Mouse (Mus musculus) Patski (cell line): ENCODE data around the gene Ube4b. TPM values are rescaled to one million over a fixed set of nuclear protein-coding genes. Genes with fewer than 3 reads are reported as not detected.
A peak's percentile ranks its signal among the peaks of the same experiment; 100 is the strongest.
"Not testable (repeated sequence)": the region's sequence is repeated elsewhere in the genome, so short reads cannot be mapped to it uniquely, and the experiment has no call there.

Experiments
- ATAC-seq: fragments of 100-300 bp; one replicate; pipeline ENCODE4 v1.8.0; 2021
- CTCF ChIA-PET: fragments of 350-600 bp; sonication (Branson Sonifier 250); formaldehyde crosslinking; loops from one replicate; lab custom pipeline; 2022; ENCODE audit warnings: inconsistent platforms; lab: Charles Lee
- POLR2A ChIA-PET: fragments of 350-600 bp; sonication (Branson Sonifier 250); formaldehyde crosslinking; loops from one replicate; lab custom pipeline; 2022; ENCODE audit warnings: antibody characterized with exemption, inconsistent platforms; lab: Charles Lee
- DNase-seq: peaks from one replicate; pipeline ENCODE4 v3.0.0-alpha.2; 2011; ENCODE audit warnings: low read depth, low spot score
- H3K27me3 ChIP-seq: fragments of 371-371 bp; one replicate; pipeline ENCODE4 v1.5.1; 2021
- CTCF ChIP-seq: fragments of 100-300 bp; IDR thresholded peaks from one replicate; pipeline ENCODE4 v1.5.1; 2021
- in situ Hi-C: fragments of 300-500 bp; cut with MboI; formaldehyde crosslinking; loops from 3 replicates; pipeline ENCODE4 v1.11.1; 2018; ENCODE audit warnings: low pct_unique_long_range_greater_than_20kb, mixed read lengths
- polyA plus RNA-seq: library from polyadenylated mRNA; unstranded; gene quantifications from one replicate; pipeline ENCODE4 v1.2.3, GENCODE M21; 2021

The Ube4b gene
- polyA plus RNA-seq, 1 experiment from 2014 or later, result 63.9 TPM

- no peak for ATAC-seq
- DNase-seq, result no peak
- CTCF ChIA-PET, result interaction anchor here (0.8 kb wide), 1 partner anchor 88 kb away, joined by 3 read pairs; no protein-coding TSS in a partner anchor
- in situ Hi-C loops, result loop anchor here (5.0 kb wide), 1 partner anchor 92 kb away; no protein-coding TSS in a partner anchor
- POLR2A ChIA-PET, result no interaction called here
- H3K27me3 ChIP-seq, result no peaks in the 10 kb centered on the region
- no peak for TF ChIP-seq CTCF
These were observed 28.3 kb upstream of the Ube4b start, which contains the start of gene Rbp7 for GRCm38 (mm10) chr4:149454879-149455278. Rbp7 (minus strand) TSS chr4:149454978.

- DNase-seq, result no peak
- in situ Hi-C loops, result loop anchor here (5.0 kb wide), 1 partner anchor 93 kb away; no protein-coding TSS in a partner anchor
These were observed 27.7 kb upstream of the Ube4b start for GRCm38 (mm10) chr4:149454263-149454662.

DNA sequence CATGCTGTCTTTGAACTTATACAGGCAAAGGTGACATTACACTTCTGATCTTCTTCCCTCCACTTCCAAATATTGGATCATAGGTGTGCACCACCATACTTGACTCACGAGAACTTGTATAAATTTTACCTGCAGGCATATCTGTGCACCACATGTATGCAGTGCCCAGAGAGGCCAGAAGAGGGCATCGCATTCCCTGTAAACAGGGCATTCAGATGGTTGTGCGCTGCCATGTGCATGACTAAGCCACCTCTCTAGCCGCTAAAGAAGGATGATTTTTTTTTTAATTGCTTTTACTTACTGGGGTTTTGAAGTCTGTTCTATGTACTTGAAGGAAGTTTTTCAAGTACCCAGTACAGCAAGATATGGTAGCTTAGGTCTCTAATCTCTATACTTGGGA, 27.1 kb upstream of the Ube4b start:
- no peaks in the 10 kb centered on the region for H3K27me3 ChIP-seq
- in situ Hi-C loops, result loop anchor here (5.0 kb wide), 1 partner anchor 94 kb away; no protein-coding TSS in a partner anchor
- POLR2A ChIA-PET, result no interaction called here
- CTCF ChIA-PET, result no interaction called here
- no peak for ATAC-seq
- TF ChIP-seq CTCF, result peak; percentile 64
- no peak for DNase-seq

More at GRCm38 (mm10) chr4:149454263-149454662, 27.7 kb upstream of the Ube4b start:
- no peak for TF ChIP-seq CTCF
- no peak for ATAC-seq
- ChIA-PET POLR2A (no interaction called here), CTCF (interaction anchor here (0.8 kb wide), 1 partner anchor 88 kb away, joined by 3 read pairs; no protein-coding TSS in a partner anchor)
- no peaks in the 10 kb centered on the region for H3K27me3 ChIP-seq

GRCm38 (mm10) chr4:149450636-149451035, 24.1 kb upstream of the Ube4b start:
- TF ChIP-seq CTCF, result no peak
- no peaks in the 10 kb centered on the region for H3K27me3 ChIP-seq
- no peak for DNase-seq
- POLR2A ChIA-PET, result no interaction called here
- no peak for ATAC-seq
- CTCF ChIA-PET, result no interaction called here
- in situ Hi-C loops, result loop anchor here (5.0 kb wide), 1 partner anchor 97 kb away; no protein-coding TSS in a partner anchor

DNA sequence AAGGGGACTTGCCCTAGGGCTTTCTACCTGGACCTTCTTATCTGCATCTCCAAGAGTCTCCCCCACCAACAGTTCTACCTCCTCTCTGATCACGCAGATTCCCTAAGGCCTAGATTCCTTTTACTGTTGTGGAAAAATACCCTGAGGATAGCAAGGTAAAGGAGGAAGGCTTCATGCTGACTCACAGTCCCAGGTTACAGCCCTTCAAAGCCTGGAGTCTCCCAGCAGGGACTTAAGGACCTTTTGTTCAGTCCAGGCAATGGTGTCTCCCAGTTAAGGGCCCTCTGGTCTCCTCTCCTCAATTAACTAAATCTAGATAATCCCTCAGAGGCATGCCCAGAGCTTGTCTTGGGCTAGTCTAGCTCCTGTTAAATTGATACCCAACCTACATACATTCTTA, 19.8 kb upstream of the Ube4b start:
- H3K27me3 ChIP-seq, result no peaks in the 10 kb centered on the region
- TF ChIP-seq CTCF, result no peak
- in situ Hi-C loops, result no loop called here
- ATAC-seq, result no peak
- ChIA-PET CTCF (interaction anchor here (1.1 to 1.2 kb wide), 2 partner anchors 31 to 302 kb away, joined by 3 to 5 read pairs; no protein-coding TSS in a partner anchor), POLR2A (no interaction called here)
- no peak for DNase-seq

DNA sequence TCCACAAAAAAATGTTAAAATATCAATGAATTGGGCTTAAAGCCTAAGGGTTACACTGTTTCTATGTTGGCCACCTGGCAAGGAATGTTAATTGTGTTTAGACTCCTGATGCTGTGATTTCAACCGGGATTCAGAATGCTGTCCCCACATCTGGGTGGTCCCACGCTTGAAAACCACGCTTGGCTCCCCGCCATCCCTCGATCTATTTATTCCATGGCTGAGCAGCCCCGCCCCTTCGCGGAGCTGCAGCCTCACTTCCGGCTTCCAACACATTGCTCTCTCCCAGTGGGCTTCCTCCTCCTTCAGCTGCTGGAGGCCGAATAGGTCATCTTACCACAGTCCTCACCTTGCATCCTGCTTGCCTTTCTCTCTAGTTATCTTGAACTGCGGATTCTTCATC, 19.3 kb upstream of the Ube4b start:
- no peak for ATAC-seq
- CTCF ChIA-PET, result interaction anchor here (1.1 to 1.3 kb wide), 4 partner anchors 12 to 301 kb away, joined by 3 to 5 read pairs (median 4); no protein-coding TSS in a partner anchor
- no peaks in the 10 kb centered on the region for H3K27me3 ChIP-seq
- DNase-seq, result no peak
- TF ChIP-seq CTCF, result no peak
- POLR2A ChIA-PET, result interaction anchor here (0.9 kb wide), 1 partner anchor 47 kb away, joined by 3 read pairs; no protein-coding TSS in a partner anchor
- in situ Hi-C loops, result no loop called here

GRCm38 (mm10) chr4:149444964-149445701, 18.6 kb upstream of the Ube4b start:
- DNase-seq (peak; percentile 77), ATAC-seq (peak; percentile 94)
- TF ChIP-seq CTCF, result peak; percentile 99
- ChIA-PET POLR2A (interaction anchor here (0.7 to 0.9 kb wide), 2 partner anchors 29 to 48 kb away, joined by 3 read pairs; no protein-coding TSS in a partner anchor), CTCF (interaction anchor here (0.7 to 1.3 kb wide), 6 partner anchors 12 to 301 kb away, joined by 3 to 5 read pairs (median 4); no protein-coding TSS in a partner anchor)
- in situ Hi-C loops, result no loop called here
- H3K27me3 ChIP-seq, result no peaks in the 10 kb centered on the region

- no peaks in the 10 kb centered on the region for H3K27me3 ChIP-seq
- ChIA-PET CTCF (interaction anchor here (0.7 to 1.3 kb wide), 3 partner anchors 13 to 78 kb away, joined by 3 to 4 read pairs (median 3); no protein-coding TSS in a partner anchor), POLR2A (interaction anchor here (0.7 kb wide), 1 partner anchor 29 kb away, joined by 3 read pairs; no protein-coding TSS in a partner anchor)
- ATAC-seq (no peak), DNase-seq (no peak)
- in situ Hi-C loops, result no loop called here
- TF ChIP-seq CTCF, result no peak
These were observed 17.9 kb upstream of the Ube4b start for GRCm38 (mm10) chr4:149444465-149444864.

DNA sequence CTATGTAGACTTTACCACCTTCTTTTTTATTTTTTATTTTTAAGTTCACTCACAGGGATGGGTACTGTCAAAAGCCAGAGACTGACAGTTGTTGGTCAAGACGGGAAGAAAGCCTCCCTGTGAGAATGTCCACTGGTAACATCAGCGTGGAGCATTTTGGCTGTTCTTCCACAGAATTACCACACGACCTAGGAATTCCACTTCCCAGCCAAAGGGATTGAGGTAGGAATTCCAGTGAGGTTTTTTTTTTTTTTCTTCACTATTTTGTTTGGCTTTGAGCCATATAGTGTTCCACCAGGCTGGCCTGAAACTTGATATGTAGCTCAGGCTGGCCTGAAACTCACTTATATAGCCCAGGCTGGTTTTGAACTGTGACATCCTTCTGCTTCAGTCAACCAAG, 15.9 kb upstream of the Ube4b start:
- DNase-seq (peak; percentile 64), ATAC-seq (no peak)
- in situ Hi-C loops, result no loop called here
- H3K27me3 ChIP-seq, result no peaks in the 10 kb centered on the region
- no peak for TF ChIP-seq CTCF
- ChIA-PET POLR2A (interaction anchor here (0.7 to 0.8 kb wide), 2 partner anchors 9 to 310 kb away, joined by 3 to 5 read pairs; no protein-coding TSS in a partner anchor), CTCF (no interaction called here)

DNA sequence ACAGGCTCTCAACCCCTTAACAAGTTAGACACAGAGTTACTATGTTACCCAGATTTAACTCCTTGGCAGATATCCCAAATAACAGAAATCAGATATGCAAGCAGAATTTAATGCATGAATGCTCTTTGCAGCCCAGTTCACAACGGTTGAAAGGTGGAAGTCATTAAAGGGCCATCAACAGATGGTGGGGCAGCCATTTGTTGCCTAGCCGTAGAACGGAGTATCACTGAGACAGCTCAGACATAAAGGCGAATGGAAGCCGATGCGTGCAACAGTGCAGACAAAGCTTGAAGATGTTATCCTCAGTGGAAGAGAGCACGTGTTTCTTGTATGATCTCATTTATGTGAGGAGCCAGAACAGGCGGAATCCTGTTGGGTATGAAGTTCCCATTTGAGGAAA, 14.0 kb upstream of the Ube4b start:
- peak; percentile 49 for DNase-seq
- in situ Hi-C loops, result no loop called here
- ChIA-PET CTCF (no interaction called here), POLR2A (no interaction called here)
- H3K27me3 ChIP-seq, result no peaks in the 10 kb centered on the region
- TF ChIP-seq CTCF, result no peak
- no peak for ATAC-seq

DNA sequence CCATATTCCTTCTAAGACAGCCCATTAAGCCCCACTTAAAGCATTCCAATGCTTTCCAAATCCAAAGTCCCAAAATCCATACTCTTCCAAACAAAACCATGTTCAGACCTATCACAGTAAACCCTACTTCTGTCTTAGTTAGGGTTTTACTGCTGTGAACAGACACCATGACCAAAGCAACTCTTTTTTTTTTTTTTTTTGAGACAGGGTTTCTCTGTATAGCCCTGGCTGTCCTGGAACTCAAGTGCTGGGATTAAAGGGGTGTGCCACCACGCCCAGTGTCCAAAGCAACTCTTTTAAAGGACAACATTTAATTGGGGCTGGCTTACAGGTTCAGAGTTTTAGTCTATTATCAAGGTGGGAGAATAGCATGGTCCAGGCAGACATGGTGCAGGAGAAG, 5.3 kb upstream of the Ube4b start:
- DNase-seq, POLR2A ChIA-PET, in situ Hi-C loops, H3K27me3 ChIP-seq, ATAC-seq, CTCF ChIA-PET: not testable (repeated sequence)
